Mouse (Mus musculus) midbrain, embryonic 13.5 days (tissue): Measurements from ENCODE around the gene Kcnq1. TPM values are rescaled to one million over a fixed set of nuclear protein-coding genes. Genes with fewer than 3 reads are reported as not detected.

ENCODE experiments used
- ATAC-seq: fragments of 200-750 bp; cut with Nextera tagmentation; 2 replicates; pipeline ENCODE4 v1.8.0; 2017; ENCODE audit warnings: mild to moderate bottlenecking, moderate TSS enrichment, moderate library complexity
- H3K27ac ChIP-seq: fragments of 300-500 bp; sonication (generic); 2 replicates; pipeline ENCODE4 v1.5.1; 2015; ENCODE audit warnings: inconsistent platforms, mild to moderate bottlenecking, moderate library complexity
- H3K27me3 ChIP-seq: fragments of 300-500 bp; sonication (generic); 2 replicates; pipeline ENCODE4 v1.6.1; 2015; ENCODE audit warnings: mild to moderate bottlenecking, inconsistent platforms
- H3K36me3 ChIP-seq: fragments of 300-500 bp; sonication (generic); 2 replicates; pipeline ENCODE4 v1.6.1; 2015; ENCODE audit warnings: mild to moderate bottlenecking, inconsistent platforms
- H3K4me1 ChIP-seq: fragments of 300-500 bp; sonication (generic); replicated peaks from 2 replicates; pipeline ENCODE4 v1.6.1; 2015; ENCODE audit warnings: inconsistent platforms
- H3K4me2 ChIP-seq: fragments of 300-500 bp; sonication (generic); replicated peaks from 2 replicates; pipeline ENCODE4 v1.6.1; 2015; ENCODE audit warnings: moderate library complexity, mild to moderate bottlenecking, inconsistent platforms
- H3K4me3 ChIP-seq: fragments of 300-500 bp; sonication (generic); replicated peaks from 2 replicates; pipeline ENCODE4 v1.5.1; 2015; ENCODE audit warnings: mild to moderate bottlenecking, inconsistent platforms
- H3K9ac ChIP-seq: fragments of 300-500 bp; sonication (generic); replicated peaks from 2 replicates; pipeline ENCODE4 v1.6.1; 2015; ENCODE audit warnings: mild to moderate bottlenecking, inconsistent platforms
- H3K9me3 ChIP-seq: fragments of 300-500 bp; sonication (generic); 2 replicates; pipeline ENCODE4 v1.6.1; 2016; ENCODE audit warnings: mild to moderate bottlenecking, inconsistent platforms
- whole genome bisulfite sequencing: fragments of 180-500 bp; shearing (Covaris S2); methylation state at CpG from one replicate; pipeline ENCODE4 v1.1.7; 2015; 5-methylcytosine and 5-hydroxymethylcytosine counted together
- polyA plus RNA-seq: library from polyadenylated mRNA; unstranded; fragments of >200 nt; fragmentation: Nextera tagmentation; extraction: Ambion mirVana; gene quantifications from 2 replicates; pipeline ENCODE4 v1.2.1, GENCODE M21; 2015

Gene Kcnq1
- polyA plus RNA-seq, 1 experiment from 2014 or later: 0.89 TPM

GRCm38 (mm10) chr7:143147015-143147414, 40.9 kb downstream of the Kcnq1 start:
- WGBS: 76% methylated on average over 5 of the region's 5 CpGs
- H3K4me3 ChIP-seq: no peak overlapping the region
- no peak for ATAC-seq
- no peak overlapping the region for H3K27ac ChIP-seq
- H3K36me3 ChIP-seq: no peaks in the 10 kb centered on the region
- no peaks in the 10 kb centered on the region for H3K9me3 ChIP-seq
- no peak overlapping the region for H3K4me2 ChIP-seq
- H3K4me1 ChIP-seq: no peaks in the 10 kb centered on the region
- H3K27me3 ChIP-seq: no peaks in the 10 kb centered on the region
- no peak overlapping the region for H3K9ac ChIP-seq

DNA sequence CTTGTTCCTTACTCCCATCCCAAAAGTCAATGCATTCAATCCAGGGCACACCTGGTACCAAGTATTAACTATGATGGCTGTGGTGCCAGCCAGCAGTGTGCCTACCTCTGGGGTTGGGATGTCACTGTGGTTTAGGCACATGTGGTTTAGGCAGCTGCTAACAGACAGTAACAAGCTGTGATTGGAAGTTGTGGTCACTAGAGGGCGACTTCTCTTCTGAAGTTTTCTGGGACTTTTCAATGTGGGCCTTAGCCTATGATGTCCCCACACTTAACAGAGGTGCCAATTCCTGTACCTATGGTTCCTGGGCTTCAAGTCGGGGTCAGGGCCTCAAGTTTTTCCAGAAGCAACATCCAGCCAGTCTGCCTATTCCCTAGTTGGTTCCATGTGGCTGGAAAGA, 45.0 kb downstream of the Kcnq1 start:
- no peaks in the 10 kb centered on the region for H3K36me3 ChIP-seq
- H3K27me3 ChIP-seq: no peaks in the 10 kb centered on the region
- H3K4me3 ChIP-seq: no peak overlapping the region
- peaks cover 17% of the 10 kb centered on the region for H3K4me1 ChIP-seq
- 9% methylated on average over 2 of the region's 2 CpGs for WGBS
- H3K4me2 ChIP-seq: no peak overlapping the region
- ATAC-seq: no peak
- no peaks in the 10 kb centered on the region for H3K9me3 ChIP-seq
- no peak overlapping the region for H3K9ac ChIP-seq
- H3K27ac ChIP-seq: no peak overlapping the region

DNA sequence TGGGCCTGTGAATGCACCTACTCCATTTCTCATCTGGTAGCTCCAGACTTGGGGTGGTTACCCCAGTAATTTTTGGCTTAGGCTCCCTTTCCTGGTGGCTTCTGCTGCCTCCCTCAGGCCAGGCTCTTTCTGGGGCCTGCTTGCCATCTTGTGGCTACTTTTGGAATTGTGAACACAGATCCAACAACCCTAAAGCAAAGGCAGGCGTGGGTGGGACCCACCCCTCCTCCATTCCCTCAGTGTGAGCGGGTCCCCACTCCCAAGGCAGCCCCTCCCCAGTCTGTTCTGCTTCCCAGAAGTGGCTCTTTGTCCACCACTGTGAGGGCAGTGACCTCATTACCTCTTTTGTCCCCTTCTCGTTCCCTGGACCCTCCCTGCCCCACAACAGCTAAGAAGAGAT, 46.2 kb downstream of the Kcnq1 start:
- 7% methylated on average over 3 of the region's 3 CpGs for WGBS
- Histone ChIP-seq H3K36me3 (no peaks in the 10 kb centered on the region), H3K9me3 (no peaks in the 10 kb centered on the region), H3K4me2 (no peak overlapping the region), H3K4me3 (no peak overlapping the region), H3K27me3 (no peaks in the 10 kb centered on the region), H3K4me1 (peaks cover 17% of the 10 kb centered on the region), H3K27ac (no peak overlapping the region), H3K9ac (no peak overlapping the region)
- no peak for ATAC-seq

- Histone ChIP-seq H3K27ac (peak overlapping the region; percentile 35; the same call in 1 of the 2 replicates), H3K4me3 (peak overlapping the region; percentile 34), H3K36me3 (no peaks in the 10 kb centered on the region), H3K9ac (peak overlapping the region; percentile 66), H3K27me3 (no peaks in the 10 kb centered on the region), H3K4me1 (peaks cover 20% of the 10 kb centered on the region), H3K4me2 (peak overlapping the region; percentile 59), H3K9me3 (no peaks in the 10 kb centered on the region)
- 4% methylated on average over 18 of the region's 18 CpGs for WGBS
- peak; percentile 93 for ATAC-seq
These were observed 47.8 kb downstream of the Kcnq1 start for GRCm38 (mm10) chr7:143153915-143154373.

DNA sequence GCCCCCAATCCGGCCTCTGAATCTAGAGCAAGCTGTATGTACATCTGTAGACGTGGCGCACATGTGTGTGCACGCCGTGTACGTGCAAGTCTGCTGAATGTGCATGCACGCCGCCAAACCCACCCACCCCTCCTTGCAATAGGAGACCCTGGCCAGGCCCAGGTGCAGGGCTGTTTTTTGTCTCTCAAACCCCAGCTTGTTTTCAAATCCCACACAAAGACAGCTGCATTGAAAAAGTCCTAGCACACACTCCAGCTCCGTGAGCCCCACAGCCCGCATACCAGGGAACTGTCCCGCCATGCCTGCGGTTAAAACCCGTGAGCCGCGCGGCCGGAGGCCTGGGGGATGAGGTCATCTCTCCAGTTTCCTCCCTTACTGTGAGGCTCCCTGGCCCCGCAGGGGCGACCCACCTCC, 48.3 kb downstream of the Kcnq1 start:
- no peaks in the 10 kb centered on the region for H3K36me3 ChIP-seq
- WGBS: 22% methylated on average over 19 of the region's 19 CpGs
- no peaks in the 10 kb centered on the region for H3K9me3 ChIP-seq
- H3K4me2 ChIP-seq: peak overlapping the region; percentile 59
- ATAC-seq: peak; percentile 49
- peaks cover 26% of the 10 kb centered on the region for H3K4me1 ChIP-seq
- H3K9ac ChIP-seq: peak overlapping the region; percentile 66; the same call in 1 of the 2 replicates
- peak overlapping the region; percentile 25; the same call in 1 of the 2 replicates for H3K27ac ChIP-seq
- H3K27me3 ChIP-seq: no peaks in the 10 kb centered on the region
- no peak overlapping the region for H3K4me3 ChIP-seq

- peaks cover 33% of the 10 kb centered on the region for H3K4me1 ChIP-seq
- ATAC-seq: no peak
- 73% methylated on average over 5 of the region's 5 CpGs for WGBS
These were observed 49.1 kb downstream of the Kcnq1 start for GRCm38 (mm10) chr7:143155257-143155656.

GRCm38 (mm10) chr7:143158690-143159425, 52.7 kb downstream of the Kcnq1 start:
- no peak overlapping the region for H3K4me3 ChIP-seq
- peaks cover 29% of the 10 kb centered on the region for H3K4me1 ChIP-seq
- no peaks in the 10 kb centered on the region for H3K36me3 ChIP-seq
- H3K9ac ChIP-seq: no peak overlapping the region
- H3K27me3 ChIP-seq: no peaks in the 10 kb centered on the region
- H3K27ac ChIP-seq: no peak overlapping the region
- no peaks in the 10 kb centered on the region for H3K9me3 ChIP-seq
- no peak; the same call in 1 of the 2 replicates for ATAC-seq
- WGBS: 72% methylated on average over 12 of the region's 14 CpGs
- no peak overlapping the region for H3K4me2 ChIP-seq

More at GRCm38 (mm10) chr7:143155257-143155656, 49.1 kb downstream of the Kcnq1 start:
- H3K9ac ChIP-seq: no peak overlapping the region
- no peak overlapping the region for H3K4me3 ChIP-seq
- no peaks in the 10 kb centered on the region for H3K36me3 ChIP-seq
- no peak overlapping the region for H3K27ac ChIP-seq
- H3K4me2 ChIP-seq: no peak overlapping the region
- H3K27me3 ChIP-seq: no peaks in the 10 kb centered on the region
- H3K9me3 ChIP-seq: no peaks in the 10 kb centered on the region

DNA sequence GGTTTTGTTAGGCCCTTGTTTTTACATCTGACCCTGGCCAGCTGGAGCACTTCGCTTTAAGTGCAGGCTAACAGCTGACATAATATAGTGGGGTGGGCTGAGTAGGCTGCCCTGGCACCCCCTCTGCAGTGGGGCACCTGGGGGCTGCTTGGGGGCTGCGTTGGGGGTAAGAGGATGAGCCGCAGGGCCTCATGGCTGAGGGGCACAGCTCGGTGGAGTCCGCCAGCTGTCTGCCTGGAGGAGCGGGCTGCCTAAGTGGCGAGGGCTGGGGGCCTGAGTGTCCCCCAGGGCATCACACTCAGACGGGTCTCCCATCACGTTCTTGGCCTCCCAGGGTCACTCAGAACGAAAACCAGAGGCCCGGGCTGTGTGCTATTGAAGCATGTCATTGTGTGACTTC, 53.3 kb downstream of the Kcnq1 start:
- no peak overlapping the region for H3K4me2 ChIP-seq
- no peaks in the 10 kb centered on the region for H3K27me3 ChIP-seq
- no peak overlapping the region for H3K27ac ChIP-seq
- ATAC-seq: peak; percentile 66
- 38% methylated on average over 11 of the region's 11 CpGs for WGBS
- H3K9ac ChIP-seq: no peak overlapping the region
- peaks cover 23% of the 10 kb centered on the region for H3K4me1 ChIP-seq
- no peaks in the 10 kb centered on the region for H3K36me3 ChIP-seq
- H3K4me3 ChIP-seq: no peak overlapping the region
- H3K9me3 ChIP-seq: no peaks in the 10 kb centered on the region

DNA sequence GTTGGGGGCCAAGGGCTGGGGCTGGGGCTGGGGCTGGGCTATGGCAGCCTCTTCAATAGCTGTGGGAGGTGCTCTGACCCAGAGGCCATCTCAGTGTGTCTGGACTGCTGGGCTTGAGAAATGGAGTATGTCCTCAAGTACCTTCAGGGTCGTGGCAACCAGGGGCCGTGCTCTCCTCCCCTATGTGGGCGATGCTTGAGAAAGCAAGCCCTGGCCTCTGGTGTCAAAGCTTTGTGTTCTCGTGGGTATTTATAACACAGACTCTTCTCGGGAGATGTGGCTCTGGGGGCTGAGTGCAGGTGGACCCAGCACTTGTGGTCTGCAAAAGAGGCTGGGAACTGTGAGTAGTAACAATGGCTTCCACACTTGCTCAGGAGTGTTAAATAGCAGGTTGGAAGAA, 53.9 kb downstream of the Kcnq1 start:
- H3K36me3 ChIP-seq: no peaks in the 10 kb centered on the region
- no peak overlapping the region for H3K27ac ChIP-seq
- ATAC-seq: peak; percentile 37; the same call in 1 of the 2 replicates
- H3K9me3 ChIP-seq: no peaks in the 10 kb centered on the region
- WGBS: 51% methylated on average over 5 of the region's 5 CpGs
- H3K4me2 ChIP-seq: no peak overlapping the region
- H3K9ac ChIP-seq: no peak overlapping the region
- H3K27me3 ChIP-seq: no peaks in the 10 kb centered on the region
- no peak overlapping the region for H3K4me3 ChIP-seq
- H3K4me1 ChIP-seq: peaks cover 17% of the 10 kb centered on the region

DNA sequence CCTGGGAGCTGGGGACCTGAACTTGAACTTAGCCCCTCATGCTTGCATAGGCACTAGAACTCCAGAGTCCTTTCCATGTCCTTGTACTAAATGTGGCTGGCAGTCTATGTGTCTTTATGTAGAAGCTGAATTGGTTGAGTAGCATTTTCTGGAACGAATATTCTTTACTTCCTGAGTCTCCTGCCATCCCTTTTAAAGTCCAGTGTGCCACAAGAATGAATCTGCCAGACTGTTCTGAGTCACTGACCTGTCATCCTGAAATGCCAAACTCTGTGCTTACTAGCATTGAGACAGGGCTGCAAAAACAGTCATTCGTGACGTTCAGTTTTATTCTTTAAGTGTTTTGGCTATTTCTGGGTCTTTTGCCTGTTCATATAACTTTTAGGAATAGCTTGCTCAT, 55.9 kb downstream of the Kcnq1 start:
- peaks cover 17% of the 10 kb centered on the region for H3K4me1 ChIP-seq
- H3K9me3 ChIP-seq: no peaks in the 10 kb centered on the region
- H3K27me3 ChIP-seq: no peaks in the 10 kb centered on the region
- ATAC-seq: no peak
- WGBS: 88% methylated on average over 3 of the region's 3 CpGs
- no peak overlapping the region for H3K4me2 ChIP-seq
- no peak overlapping the region for H3K4me3 ChIP-seq
- no peaks in the 10 kb centered on the region for H3K36me3 ChIP-seq
- no peak overlapping the region for H3K27ac ChIP-seq
- H3K9ac ChIP-seq: no peak overlapping the region

- Histone ChIP-seq H3K36me3 (no peaks in the 10 kb centered on the region), H3K9me3 (no peaks in the 10 kb centered on the region), H3K4me2 (no peak overlapping the region), H3K27me3 (no peaks in the 10 kb centered on the region), H3K4me1 (peaks cover 12% of the 10 kb centered on the region), H3K9ac (no peak overlapping the region), H3K4me3 (no peak overlapping the region), H3K27ac (no peak overlapping the region)
- no peak for ATAC-seq
These were observed 57.9 kb downstream of the Kcnq1 start for GRCm38 (mm10) chr7:143164074-143164473.

DNA sequence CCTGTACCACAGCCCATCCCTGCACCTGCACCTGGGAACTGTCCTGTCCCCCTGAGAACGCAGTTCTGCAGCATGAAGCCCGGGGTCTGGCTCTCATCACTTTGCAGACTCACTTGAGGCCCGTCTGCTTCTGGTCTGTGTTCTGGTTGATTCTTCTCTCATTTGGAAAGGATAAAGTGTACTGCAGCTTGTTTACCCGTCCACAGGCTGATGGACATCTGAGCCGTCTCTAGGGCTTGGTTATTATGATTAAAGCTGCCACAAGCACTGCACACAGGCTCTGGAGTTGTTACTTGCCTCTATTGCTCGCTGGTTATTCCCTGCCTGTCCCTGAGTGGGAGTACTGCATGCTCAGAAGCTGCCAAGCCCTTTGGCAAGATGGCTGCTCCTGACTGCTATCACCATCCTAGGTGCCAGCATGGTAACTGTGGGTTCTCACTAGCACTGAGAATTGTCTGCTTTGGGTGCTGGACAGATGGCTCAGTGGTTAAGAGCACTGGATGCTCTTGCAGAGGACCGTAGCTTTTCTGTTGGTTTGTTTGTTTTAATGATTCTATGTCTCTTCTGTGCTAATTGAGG, 59.6 kb downstream of the Kcnq1 start:
- Histone ChIP-seq H3K4me2 (no peak overlapping the region), H3K9me3 (no peaks in the 10 kb centered on the region), H3K4me1 (no peaks in the 10 kb centered on the region), H3K4me3 (no peak overlapping the region), H3K9ac (no peak overlapping the region), H3K27ac (no peak overlapping the region), H3K36me3 (no peaks in the 10 kb centered on the region), H3K27me3 (no peaks in the 10 kb centered on the region)
- no peak for ATAC-seq
- 79% methylated on average over 7 of the region's 7 CpGs for WGBS
